Mouse (Mus musculus) ovary, postnatal 10 days (tissue): ENCODE results near the gene Utp20.
"Not testable (repeated sequence)": the region's sequence is repeated elsewhere in the genome, so short reads cannot be mapped to it uniquely, and the experiment has no call there.

Source experiments
- DNase-seq: peaks from one replicate; pipeline ENCODE4 v3.0.0; 2022; ENCODE audit warnings: low spot score

Utp20 gene

DNA sequence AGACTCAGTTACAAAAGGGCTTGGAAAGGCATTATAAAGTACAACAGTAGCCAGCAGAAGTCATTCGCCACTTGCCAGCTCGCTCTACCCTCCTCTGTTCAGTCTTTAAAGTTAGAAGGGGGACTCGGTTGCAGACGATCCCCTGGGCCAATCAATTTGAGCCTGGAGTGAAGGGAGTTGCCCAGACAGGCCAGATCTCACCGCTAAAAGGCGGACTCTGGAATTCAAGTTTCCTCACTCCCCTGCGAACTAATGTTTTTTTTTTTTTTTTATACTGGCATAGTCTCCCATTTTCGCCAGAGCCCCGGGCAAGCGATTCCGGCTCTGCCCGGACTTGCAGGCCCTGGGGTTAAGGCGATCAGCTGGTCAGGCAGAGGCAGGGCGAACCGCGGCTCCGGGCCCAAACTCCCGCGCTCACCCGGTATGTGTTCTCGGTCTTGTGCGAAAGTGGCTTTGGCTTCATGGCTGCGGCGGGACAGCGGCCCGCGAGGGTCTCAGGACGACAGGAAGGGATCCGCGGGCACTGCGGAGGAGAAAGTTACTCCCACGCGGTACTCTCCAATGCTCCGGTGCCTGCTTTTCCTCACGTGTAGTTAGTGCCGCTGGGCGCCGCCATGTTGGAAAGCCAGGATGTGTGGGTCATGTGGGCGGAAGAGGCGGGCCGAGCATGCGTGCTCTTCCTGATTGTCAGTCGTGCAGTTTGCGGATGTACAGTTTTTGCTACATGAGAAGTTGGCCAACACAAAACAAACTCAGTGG is at the start of gene Utp20:
Gene Utp20 (minus strand): TSS at position 617 of the 759 bp plus-strand sequence.
- peak; percentile 55 for DNase-seq

DNA sequence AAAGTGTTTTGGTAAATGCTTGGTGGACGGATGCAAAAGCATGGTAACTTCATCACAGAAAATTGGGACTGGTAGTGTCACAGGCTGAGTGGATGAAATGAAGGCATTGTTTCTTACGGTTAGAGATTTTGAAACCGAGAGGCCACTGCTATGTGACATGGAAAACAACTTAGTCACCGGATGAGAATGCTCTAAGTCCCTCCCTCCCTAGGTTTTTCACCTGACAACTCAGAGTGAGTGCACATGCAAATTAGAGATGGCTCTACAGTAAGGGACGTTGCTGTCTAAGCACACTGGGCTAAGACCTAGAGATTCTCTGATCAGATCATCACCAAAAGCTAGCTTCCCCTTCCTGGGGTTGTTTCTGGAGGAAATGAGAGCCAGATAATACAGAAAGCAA is 48.3 kb upstream of the Utp20 start:
- DNase-seq: no peak

DNA sequence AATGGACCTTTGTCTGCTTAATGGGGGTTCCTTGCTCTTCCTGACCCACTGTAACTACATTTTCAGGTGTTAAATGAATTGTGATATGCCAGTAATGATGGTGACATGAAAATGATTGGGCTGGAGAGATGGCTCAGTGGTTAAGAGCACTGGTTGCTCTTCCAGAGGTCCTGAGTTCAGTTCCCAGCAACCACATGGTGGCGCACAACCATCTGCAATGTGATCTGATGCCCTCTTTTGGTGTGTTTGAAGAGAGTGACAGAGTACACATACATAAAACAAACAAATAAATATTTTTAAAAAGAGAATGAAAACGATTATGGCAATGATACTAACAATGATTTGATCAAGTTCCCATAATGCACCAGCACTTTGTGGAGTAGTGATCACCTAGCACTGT is 39.4 kb upstream of the Utp20 start:
- DNase-seq: no peak

DNA sequence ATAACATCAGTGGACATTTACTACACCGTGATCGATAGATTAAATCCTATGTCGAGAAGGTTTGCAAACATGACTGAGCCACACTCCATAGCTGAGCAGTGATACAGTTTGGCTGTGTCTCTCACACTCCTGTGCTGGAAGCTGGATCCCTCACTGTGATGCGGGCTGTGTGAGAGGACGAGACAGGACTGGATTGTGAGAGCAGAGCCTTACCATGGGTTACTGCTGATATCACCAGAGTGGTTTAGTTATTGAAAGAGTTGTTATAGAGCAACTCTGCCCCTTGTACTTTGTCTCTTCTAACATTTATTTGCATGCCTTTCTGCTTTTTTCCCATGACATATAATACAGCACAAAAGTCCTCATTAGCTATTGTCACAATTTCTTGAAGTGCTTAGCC is 35.7 kb upstream of the Utp20 start:
- no peak for DNase-seq

DNA sequence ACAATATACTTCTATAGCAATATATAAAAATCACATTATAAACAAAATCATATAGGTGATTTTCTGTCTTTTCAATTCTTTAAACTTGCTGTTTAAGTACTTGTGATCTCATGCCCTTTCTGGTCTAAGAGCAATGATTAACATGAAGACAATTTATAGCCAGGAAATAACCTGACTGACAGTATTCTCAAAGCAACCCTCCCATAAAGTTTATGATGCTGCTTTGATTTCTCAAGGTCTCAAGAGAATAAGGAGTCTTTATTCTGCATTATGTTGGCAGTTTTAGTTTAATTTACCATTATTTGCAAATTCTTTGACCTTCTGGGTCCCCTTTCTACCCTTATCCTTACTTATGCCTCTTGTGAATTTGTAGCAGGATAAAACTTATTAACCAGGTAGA is 34.8 kb upstream of the Utp20 start:
- no peak for DNase-seq

DNA sequence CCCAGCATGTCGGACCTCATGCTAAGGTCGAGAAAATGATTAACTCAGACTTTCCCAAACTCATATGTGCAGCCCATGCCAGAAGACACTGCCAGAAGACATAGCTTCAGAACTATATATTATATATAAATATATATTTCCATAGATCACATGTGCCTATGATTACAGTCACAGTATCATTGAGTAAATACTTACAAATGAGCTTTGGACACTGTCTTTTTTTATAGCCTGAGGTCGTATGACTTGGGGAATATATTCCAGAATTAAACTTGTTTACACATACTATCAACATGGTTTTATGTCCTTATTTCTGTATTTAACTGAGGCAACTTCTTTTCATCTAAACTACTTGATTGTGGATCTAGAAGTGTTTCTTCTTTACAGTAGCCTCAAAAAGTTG is 34.3 kb upstream of the Utp20 start:
- no peak for DNase-seq

DNA sequence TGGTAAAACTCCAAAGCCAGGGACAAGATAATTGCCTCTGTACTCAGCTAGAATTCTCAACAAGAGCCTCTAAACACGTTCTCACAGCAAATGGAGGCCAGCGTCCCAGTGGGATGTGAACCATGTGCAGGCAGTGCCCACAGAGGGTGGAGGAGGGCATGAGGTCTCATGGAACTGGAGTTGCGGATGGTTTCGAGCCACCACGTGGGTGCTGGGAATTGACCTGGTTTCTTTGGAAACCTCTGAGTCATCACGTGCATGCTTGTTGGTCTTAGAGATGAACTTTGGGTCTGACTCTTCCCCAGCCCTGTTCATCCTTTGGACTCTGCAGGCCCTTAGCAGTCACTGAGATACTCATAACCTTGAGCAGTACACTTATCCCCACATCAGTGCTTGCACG is 26.7 kb upstream of the Utp20 start:
- no peak for DNase-seq

DNA sequence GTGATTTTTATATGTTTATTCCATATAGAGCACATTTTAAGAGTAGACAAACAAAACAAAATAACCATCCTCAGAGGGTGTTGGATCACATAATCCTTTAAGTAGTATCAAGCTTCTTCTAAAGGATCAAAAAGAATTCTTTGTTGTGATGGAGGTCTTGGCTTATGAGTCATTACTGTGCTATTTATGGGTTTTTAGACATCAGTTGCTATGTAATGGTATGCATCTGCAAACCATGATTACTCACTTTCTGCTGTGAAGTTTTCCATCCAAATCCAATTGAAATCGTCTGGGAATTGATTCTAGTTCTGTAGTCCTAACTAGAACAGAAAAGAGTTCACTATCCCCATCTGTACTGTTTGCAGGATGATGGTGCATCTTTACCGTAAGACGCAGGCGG is 23.4 kb upstream of the Utp20 start:
- no peak for DNase-seq

DNA sequence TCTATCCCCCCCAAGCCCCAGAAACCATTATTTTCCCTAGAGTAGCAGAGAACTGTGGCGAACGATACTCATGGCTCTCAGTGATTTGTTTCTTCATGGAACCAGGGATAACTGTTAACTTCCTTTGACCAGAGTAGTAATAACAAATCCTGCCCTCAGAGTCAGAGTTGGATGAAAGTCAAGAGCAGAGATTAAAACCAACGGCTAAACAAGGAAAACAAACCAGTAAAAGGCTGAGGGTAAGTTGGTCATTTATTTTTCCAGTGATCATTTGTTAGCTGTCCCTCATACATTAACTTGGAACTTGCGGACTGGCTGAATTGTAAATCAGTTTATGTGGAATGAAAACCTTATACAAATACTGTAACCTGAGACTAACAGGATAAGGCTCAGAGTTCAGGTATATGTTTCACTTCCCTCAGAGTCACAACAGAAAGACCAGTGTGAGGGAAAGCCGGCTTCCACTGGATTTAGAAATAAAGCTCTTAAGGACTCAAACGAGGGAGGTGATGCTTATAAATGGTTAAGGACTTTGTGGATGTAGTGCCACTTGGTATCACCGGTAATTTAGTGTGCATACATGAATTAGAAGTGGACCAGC is 22.4 kb upstream of the Utp20 start:
- DNase-seq: no peak

DNA sequence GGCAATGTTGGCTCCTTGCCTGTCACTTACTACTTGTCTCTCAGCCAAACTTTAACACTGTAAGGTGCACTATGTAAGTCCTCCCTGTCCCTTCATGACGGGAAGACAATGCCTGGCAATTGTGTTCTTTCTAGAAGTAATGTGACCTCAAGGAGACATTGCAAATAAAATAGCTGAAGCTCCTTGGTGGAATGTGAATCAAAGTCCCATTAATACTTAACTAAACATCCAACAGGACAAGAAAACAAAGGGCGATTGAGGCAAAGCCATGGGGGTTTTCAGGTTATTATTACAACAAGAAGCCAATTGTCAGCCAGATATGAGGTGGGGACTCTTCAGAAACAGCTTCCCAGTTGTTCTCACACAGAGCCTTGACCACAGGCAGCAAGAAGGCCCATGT is 7.6 kb upstream of the Utp20 start:
- no peak for DNase-seq

DNA sequence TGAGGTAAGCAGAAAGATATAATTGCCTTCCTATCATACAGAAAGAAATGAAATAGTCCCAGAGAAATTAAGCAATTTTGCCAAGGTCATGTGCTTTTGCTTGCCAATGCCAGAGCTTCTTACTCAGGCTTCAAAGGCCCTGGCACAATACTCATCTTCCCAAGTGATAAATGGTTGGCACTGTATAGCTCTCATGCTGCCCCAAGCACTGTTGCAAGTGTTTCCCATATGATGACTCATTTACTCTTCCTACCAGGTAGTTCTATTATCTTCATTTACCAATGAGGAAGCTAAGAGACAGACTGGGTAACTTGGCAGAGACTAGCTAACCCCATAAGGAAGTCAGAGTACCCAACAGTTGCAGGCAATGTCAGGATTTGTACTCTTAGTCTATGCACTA is 1.8 kb upstream of the Utp20 start:
- DNase-seq: no peak

DNA sequence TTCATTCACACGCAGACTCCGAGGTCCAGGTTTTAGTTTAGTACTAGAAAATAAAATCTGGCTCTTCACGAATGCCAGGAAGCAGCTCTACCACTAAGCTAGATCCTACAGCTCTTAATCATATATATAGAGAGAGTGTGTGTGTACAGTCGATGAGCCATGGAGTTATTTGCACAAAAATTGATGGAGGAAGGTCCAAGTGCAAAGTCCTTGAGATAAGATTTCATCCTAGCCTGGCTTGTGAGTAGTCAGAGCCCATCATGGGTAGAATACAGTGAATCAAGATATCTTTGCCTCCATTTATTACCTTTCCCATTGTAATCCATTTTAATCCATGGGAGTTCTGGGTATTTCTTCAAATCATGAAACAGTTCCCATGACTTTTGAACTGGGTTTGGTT is 992 bp upstream of the Utp20 start:
- no peak for DNase-seq

DNA sequence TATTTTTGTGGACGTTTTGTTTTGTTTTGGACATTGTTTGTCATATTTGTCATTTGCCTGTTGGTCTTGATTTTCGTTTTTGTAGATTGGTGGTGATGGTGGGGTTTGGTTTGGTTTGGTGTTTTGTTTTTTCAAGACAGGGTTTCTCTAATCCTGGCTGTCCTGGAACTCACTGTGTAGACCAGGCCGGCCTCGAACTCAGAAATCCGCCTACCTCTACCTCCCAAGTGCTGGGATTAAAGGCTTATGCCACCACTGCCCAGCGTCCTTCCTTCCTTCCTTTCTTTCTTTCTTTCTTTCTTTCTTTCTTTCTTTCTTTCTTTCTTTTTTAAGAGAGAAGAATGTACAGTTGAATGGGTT is 323 bp upstream of the Utp20 start:
- DNase-seq: not testable (repeated sequence)

DNA sequence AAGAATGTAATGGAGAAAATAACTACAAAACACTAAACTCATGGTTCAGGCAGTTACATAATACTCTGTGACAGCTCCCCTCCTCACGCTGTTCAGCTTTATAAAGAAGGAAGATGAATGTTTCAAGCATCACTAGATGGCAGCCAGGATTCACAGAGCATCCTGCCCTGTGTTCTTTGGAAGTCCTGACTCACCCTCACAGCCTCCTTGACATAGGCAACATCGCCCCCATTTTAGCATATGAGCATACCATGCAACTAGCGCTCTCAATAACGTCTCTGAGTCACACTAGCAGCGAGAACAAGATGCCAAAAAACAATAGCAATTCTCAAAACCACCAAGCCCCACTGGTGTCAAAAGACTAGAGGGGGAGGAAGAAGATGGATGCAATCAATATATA is 9.3 kb downstream of the Utp20 start:
- no peak for DNase-seq

DNA sequence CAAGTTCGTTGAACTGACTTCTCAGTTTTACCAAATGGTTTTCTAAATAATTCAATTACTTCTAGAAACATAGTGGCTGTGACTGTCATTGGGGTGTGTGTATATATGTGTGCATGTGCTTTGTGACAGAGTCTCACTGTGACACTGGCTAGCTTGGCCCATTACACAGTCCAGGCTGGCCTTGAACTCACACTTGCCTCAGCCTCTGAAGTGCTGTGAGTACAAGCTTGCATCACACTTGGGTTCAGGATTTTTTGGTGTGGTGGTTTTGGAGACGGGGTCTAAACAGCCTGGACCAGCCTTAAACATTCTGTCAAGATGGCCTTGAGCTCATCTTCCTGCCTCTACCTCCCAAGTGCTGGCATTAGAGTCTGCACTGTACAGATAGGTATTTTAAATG is 11.3 kb downstream of the Utp20 start:
- DNase-seq: no peak

DNA sequence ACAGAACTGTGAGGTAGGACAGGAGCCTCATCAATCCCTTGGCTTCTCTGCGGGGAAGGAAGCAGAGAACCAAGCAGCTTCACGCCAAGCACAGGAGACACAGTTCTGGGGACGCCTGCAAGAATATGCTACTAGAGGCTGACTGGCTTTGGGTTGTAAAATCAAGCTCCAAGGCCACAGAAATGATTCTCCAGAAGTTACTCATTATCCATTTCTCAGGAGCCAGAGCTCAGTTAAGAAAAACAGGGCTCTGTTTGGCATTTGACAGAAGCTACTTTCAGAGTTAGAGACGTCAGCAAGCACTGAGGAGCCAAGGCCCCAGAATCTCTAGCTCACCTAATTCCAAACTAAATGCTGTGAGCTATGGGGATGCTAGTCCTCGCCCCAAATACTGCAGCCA is 14.9 kb downstream of the Utp20 start:
- DNase-seq: no peak

DNA sequence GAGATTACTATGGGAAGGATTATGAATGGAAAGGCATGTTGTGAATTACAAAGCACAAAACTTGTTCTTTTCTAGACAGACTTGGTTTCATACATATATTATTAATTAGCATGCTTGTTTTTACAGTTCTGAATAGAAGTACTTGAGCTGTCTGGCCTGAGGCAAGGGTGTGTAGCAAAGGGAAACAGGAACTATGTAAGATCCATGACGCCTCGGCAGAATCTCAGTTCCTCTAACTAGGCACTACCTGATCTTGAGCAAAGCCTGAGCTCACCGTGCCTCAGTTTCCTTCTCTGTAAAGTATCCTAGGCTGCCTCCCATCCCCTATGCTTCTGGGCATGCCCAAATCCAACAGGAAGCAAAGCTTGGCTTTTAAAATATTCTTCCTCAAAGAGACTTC is 24.4 kb downstream of the Utp20 start:
- no peak for DNase-seq

DNA sequence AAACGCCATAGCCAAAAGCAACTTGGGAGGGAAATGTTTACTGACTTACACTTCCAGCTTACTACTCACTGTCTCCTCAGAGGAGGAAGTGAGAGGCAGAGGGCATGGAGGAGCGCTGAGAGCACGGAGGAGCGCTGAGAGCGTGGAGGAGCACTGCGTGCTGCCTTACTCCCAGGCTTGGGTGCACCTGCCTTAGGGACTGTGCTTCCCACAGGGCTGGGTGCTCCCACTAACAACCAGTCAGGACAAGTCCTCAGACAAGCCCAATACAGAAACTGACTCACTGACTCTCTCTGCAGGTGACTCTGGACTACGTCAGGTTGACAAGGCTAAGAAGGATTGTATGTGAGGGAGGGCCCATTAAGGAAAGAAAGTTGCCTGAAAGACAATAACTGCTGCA is 27.2 kb downstream of the Utp20 start:
- DNase-seq: no peak

DNA sequence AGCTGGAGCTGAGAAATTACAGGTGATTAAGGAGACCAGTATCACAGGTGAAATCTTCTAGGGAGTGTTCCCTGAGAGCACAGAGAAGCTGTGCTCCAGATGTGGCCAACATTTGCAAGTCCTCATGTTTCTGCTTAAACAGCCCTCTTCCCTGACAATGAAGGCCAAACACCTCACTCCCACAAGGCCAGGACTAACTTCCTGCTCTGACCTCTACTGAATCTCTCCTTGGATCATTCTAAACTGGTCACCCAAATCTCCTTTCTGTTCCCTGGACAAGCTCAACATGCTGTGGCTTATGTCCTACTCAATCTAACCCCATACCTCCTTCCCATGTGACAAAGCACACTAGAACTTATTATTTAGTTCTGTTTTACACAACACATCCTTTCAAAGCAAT is 29.2 kb downstream of the Utp20 start:
- no peak for DNase-seq

DNA sequence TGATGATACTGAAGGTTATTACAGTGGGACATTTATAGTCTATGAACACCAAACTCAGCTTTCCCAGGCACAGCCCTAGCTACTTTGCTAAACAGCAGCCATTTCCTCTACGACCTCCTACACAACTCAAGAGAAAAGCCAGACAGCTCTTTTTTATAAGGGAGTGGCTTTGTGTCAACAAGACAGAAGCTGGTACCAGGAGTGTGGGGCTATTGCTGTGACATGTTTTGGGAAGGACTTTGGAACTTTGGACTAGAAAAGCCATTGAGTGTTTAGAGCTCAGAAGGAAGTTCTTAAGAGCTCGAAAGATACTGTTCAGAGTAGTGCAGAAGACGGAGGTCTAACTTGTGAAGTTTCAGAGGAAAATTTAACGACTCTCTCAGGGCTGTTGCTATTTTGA is 29.7 kb downstream of the Utp20 start:
- DNase-seq: no peak

DNA sequence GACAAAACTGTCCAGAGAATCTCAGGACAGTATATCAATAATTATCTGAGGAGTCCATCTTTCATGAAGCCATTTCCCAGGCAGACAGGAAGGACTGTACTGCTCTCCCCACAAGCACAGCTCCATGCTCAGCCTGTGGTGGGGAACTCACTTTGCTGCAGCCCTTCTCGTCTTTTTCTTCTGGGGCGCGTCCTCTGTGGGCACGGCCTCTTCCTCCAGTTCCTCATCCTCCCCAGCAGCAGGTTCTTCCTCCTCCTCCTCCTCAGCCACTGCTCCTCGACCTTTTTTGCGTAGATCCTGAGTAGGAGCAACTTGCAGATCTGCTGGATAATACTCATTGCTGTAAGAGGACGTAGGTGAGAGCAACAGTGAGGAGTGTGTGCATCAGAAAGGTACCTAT is 31.4 kb downstream of the Utp20 start:
- no peak for DNase-seq

DNA sequence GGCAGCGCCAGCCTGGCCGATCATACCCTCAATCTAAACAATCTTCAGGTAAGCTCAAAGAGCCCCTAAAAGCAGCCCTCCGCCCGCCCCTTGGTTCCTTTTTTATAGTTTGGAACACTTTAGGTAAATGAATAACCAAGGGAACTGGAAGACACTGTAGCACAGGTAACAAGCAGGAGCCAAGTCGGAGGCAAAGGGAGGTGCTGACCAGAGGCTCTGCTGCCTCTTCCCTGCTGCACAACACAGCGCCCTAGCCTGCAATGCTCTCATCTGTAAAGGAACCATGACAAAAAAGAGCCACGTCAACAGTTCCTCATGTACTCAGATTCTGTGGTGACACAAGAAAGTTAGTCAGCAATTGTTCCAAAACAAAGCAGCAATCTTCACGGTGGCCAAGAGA is 32.0 kb downstream of the Utp20 start:
- DNase-seq: no peak

DNA sequence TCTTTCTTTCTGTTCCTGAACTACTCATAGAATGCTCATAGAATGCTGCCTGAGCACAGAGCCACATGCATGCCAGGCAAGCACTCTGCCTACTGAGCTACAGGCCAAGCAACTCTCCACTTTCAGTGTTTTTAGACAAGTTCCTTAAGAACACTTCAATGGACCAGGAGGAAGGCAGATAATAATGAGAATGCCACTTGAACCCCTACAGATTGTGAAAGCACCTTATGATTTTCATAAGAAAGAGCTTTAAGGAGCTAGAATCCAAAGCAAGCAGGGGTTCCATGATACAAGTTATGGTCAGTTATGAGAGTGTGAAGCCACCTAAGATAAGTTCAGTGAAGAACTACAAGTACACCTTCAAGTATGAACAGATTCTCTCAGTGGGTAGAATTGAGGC is 32.9 kb downstream of the Utp20 start:
- DNase-seq: no peak

DNA sequence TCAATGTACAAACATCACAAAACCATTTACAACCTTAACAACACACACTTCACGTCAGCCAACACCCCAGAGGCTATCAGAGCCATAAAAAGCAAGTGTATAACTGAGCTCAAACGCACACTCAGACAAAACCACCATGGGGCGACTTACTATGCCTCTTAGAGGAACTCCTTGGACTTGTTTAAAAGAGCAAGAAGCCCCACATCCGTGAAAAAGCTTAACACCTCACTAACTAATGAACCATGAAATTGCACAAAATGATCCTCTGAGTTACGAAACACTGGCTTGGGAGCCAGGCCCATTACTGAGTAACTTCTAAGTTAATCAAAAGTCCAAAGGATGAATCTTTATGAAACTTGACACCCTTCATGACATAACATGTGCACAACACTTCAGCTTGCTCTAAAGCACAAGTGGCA is 42.1 kb downstream of the Utp20 start:
- no peak for DNase-seq
